Mouse (Mus musculus) small intestine, adult 2 months (tissue): ENCODE measurements around the gene Rdh1. TPM values are rescaled to one million over a fixed set of nuclear protein-coding genes. Genes with fewer than 3 reads are reported as not detected.

Source experiments
- H3K27ac ChIP-seq: fragments of 200-500 bp; 2 replicates; pipeline ENCODE4 v1.5.1; 2012; ENCODE audit warnings: low read depth, low read length, control low read depth, inconsistent platforms; ENCODE audit not compliant: insufficient read depth
- H3K27me3 ChIP-seq: fragments of 200-500 bp; 2 replicates; pipeline ENCODE4 v1.6.1; 2012; ENCODE audit warnings: mild to moderate bottlenecking, moderate library complexity, low read length, inconsistent platforms; ENCODE audit not compliant: control insufficient read depth, insufficient read depth
- H3K36me3 ChIP-seq: fragments of 200-500 bp; 2 replicates; pipeline ENCODE4 v1.6.1; 2012; ENCODE audit warnings: mild to moderate bottlenecking, low read length, control low read depth, inconsistent platforms; ENCODE audit not compliant: control insufficient read depth, insufficient read depth
- H3K4me1 ChIP-seq: fragments of 200-500 bp; 2 replicates; pipeline ENCODE4 v1.6.1; 2012; ENCODE audit warnings: low read length, inconsistent platforms, mixed read lengths; ENCODE audit not compliant: control insufficient read depth, insufficient read depth, insufficient read length
- H3K4me3 ChIP-seq: fragments of 200-500 bp; 2 replicates; pipeline ENCODE4 v1.5.1; 2012; ENCODE audit warnings: low read depth, mild to moderate bottlenecking, control low read depth, inconsistent platforms, low read length, moderate library complexity
- CTCF ChIP-seq: fragments of 200-500 bp; IDR thresholded peaks from 2 replicates; pipeline ENCODE4 v1.5.1; 2012; ENCODE audit warnings: low read depth, mild to moderate bottlenecking, control low read depth, inconsistent platforms, low read length, moderate library complexity, mixed read lengths; ENCODE audit not compliant: insufficient replicate concordance, insufficient read length; ENCODE audit errors: extremely low read depth
- POLR2A ChIP-seq: fragments of 200-500 bp; IDR thresholded peaks from 2 replicates; pipeline ENCODE4 v1.6.1; 2012; ENCODE audit warnings: low read depth, mild to moderate bottlenecking, control low read depth, inconsistent platforms, low read length, moderate library complexity
- WGBS: fragments of 180-500 bp; shearing (Covaris S2); methylation state at CpG from one replicate; pipeline ENCODE4 v1.1.7; 2018; 5-methylcytosine and 5-hydroxymethylcytosine counted together
- polyA plus RNA-seq: library from polyadenylated mRNA; depleted of rRNA; stranded (reverse); fragments of >200 nt; gene quantifications from 2 replicates; pipeline ENCODE4 v1.2.3, GENCODE M21; 2012

The Rdh1 gene
- polyA plus RNA-seq, 1 experiment, result not detected

- 55% methylated on average over 8 of the region's 8 CpGs for WGBS
Observed at GRCm38 (mm10) chr10:127728437-127728836, 31.1 kb upstream of the Rdh1 start.

GRCm38 (mm10) chr10:127730285-127730932 is 29.1 kb upstream of the Rdh1 start:
- H3K27me3 ChIP-seq, result no peaks in the 10 kb centered on the region
- no peaks in the 10 kb centered on the region for H3K36me3 ChIP-seq
- TF ChIP-seq CTCF (no peak), POLR2A (no peak)
- H3K4me1 ChIP-seq, result peaks cover 5% of the 10 kb centered on the region; the same call in 1 of the 2 replicates
- no peak overlapping the region for H3K27ac ChIP-seq
- H3K4me3 ChIP-seq, result no peak overlapping the region
- 73% methylated on average over 11 of the region's 11 CpGs for WGBS

More at GRCm38 (mm10) chr10:127728437-127728836, 31.1 kb upstream of the Rdh1 start:
- H3K27me3 ChIP-seq, result no peaks in the 10 kb centered on the region
- no peaks in the 10 kb centered on the region for H3K36me3 ChIP-seq
- no peak for TF ChIP-seq CTCF
- no peak for TF ChIP-seq POLR2A
- H3K27ac ChIP-seq, result no peak overlapping the region
- no peak overlapping the region for H3K4me3 ChIP-seq
- peaks cover 2% of the 10 kb centered on the region; the same call in 1 of the 2 replicates for H3K4me1 ChIP-seq

GRCm38 (mm10) chr10:127730933-127731310 is 28.6 kb upstream of the Rdh1 start:
- TF ChIP-seq CTCF (no peak), POLR2A (no peak)
- H3K36me3 ChIP-seq, result no peaks in the 10 kb centered on the region
- H3K27ac ChIP-seq, result no peak overlapping the region
- WGBS, result 61% methylated on average over 9 of the region's 9 CpGs
- no peak overlapping the region for H3K4me3 ChIP-seq
- peaks cover 5% of the 10 kb centered on the region; the same call in 1 of the 2 replicates for H3K4me1 ChIP-seq
- no peaks in the 10 kb centered on the region for H3K27me3 ChIP-seq

- WGBS, result 16% methylated on average over 5 of the region's 5 CpGs
- H3K4me3 ChIP-seq, result no peak overlapping the region
- no peak for TF ChIP-seq POLR2A
- no peak for TF ChIP-seq CTCF
- H3K27me3 ChIP-seq, result no peaks in the 10 kb centered on the region
- peaks cover 9% of the 10 kb centered on the region; the same call in 1 of the 2 replicates for H3K4me1 ChIP-seq
- no peak overlapping the region for H3K27ac ChIP-seq
- H3K36me3 ChIP-seq, result no peaks in the 10 kb centered on the region
Observed at GRCm38 (mm10) chr10:127731397-127731796, 28.1 kb upstream of the Rdh1 start.

GRCm38 (mm10) chr10:127734434-127734833 is 25.1 kb upstream of the Rdh1 start:
- TF ChIP-seq POLR2A (no peak), CTCF (peak; percentile 66; the same call in 1 of the 2 replicates)
- 20% methylated on average over 5 of the region's 5 CpGs for WGBS
- Histone ChIP-seq H3K27me3 (no peaks in the 10 kb centered on the region), H3K36me3 (no peaks in the 10 kb centered on the region), H3K27ac (no peak overlapping the region; the same call in 1 of the 2 replicates), H3K4me1 (peaks cover 24% of the 10 kb centered on the region; the same call in 1 of the 2 replicates), H3K4me3 (no peak overlapping the region)

- H3K27ac ChIP-seq, result peak overlapping the region; percentile 76
- TF ChIP-seq CTCF (no peak), POLR2A (no peak)
- no peak overlapping the region for H3K4me3 ChIP-seq
- no peaks in the 10 kb centered on the region for H3K27me3 ChIP-seq
- 52% methylated on average over 2 of the region's 2 CpGs for WGBS
- peaks cover 24% of the 10 kb centered on the region; the same call in 1 of the 2 replicates for H3K4me1 ChIP-seq
- no peaks in the 10 kb centered on the region; the same call in 1 of the 2 replicates for H3K36me3 ChIP-seq
Observed at GRCm38 (mm10) chr10:127736266-127736665, 23.3 kb upstream of the Rdh1 start.

GRCm38 (mm10) chr10:127736916-127737315 is 22.6 kb upstream of the Rdh1 start:
- TF ChIP-seq CTCF, result no peak
- TF ChIP-seq POLR2A, result no peak
- Histone ChIP-seq H3K27me3 (no peaks in the 10 kb centered on the region), H3K27ac (peak overlapping the region; percentile 76), H3K4me3 (no peak overlapping the region), H3K36me3 (peaks cover 6% of the 10 kb centered on the region), H3K4me1 (peaks cover 24% of the 10 kb centered on the region; the same call in 1 of the 2 replicates)
- WGBS, result 49% methylated on average over 4 of the region's 4 CpGs
